Mouse (Mus musculus) limb, embryonic 11.5 days (tissue): ENCODE results near the gene Prox2. TPM values are rescaled to one million over a fixed set of nuclear protein-coding genes. Genes with fewer than 3 reads are reported as not detected.

Source experiments
- ATAC-seq: fragments of 200-750 bp; cut with Nextera tagmentation; 2 replicates; pipeline ENCODE4 v1.8.0; 2017; ENCODE audit warnings: low read depth; ENCODE audit not compliant: insufficient number of reproducible peaks, low FRiP score, low TSS enrichment
- DNase-seq: peaks from one replicate; pipeline ENCODE4 v3.0.0-alpha.2; 2015; ENCODE audit warnings: low spot score
- H3K27ac ChIP-seq: fragments of 300-500 bp; sonication (generic); replicated peaks from 2 replicates; pipeline ENCODE4 v1.5.1; 2014; ENCODE audit warnings: low read depth, mild to moderate bottlenecking, low read length
- H3K27me3 ChIP-seq: fragments of 300-500 bp; sonication (generic); 2 replicates; pipeline ENCODE4 v1.6.1; 2014; ENCODE audit warnings: mild to moderate bottlenecking, low read length, mixed read lengths; ENCODE audit not compliant: control insufficient read depth, insufficient read depth
- H3K36me3 ChIP-seq: fragments of 300-500 bp; sonication (generic); 2 replicates; pipeline ENCODE4 v1.6.1; 2014; ENCODE audit warnings: mild to moderate bottlenecking, low read length, moderate library complexity, mixed read lengths; ENCODE audit not compliant: control insufficient read depth, insufficient read depth
- H3K4me1 ChIP-seq: fragments of 300-500 bp; sonication (generic); 2 replicates; pipeline ENCODE4 v1.6.1; 2014; ENCODE audit warnings: low read length, mixed read lengths; ENCODE audit not compliant: control insufficient read depth, insufficient read depth
- H3K4me2 ChIP-seq: fragments of 300-500 bp; sonication (generic); 2 replicates; pipeline ENCODE4 v1.6.1; 2014; ENCODE audit warnings: low read depth, mild to moderate bottlenecking, moderate library complexity; ENCODE audit not compliant: severe bottlenecking
- H3K4me3 ChIP-seq: fragments of 300-500 bp; sonication (generic); 2 replicates; pipeline ENCODE4 v1.5.1; 2014; ENCODE audit warnings: low read depth, low read length
- H3K9ac ChIP-seq: fragments of 300-500 bp; sonication (generic); 2 replicates; pipeline ENCODE4 v1.6.1; 2014; ENCODE audit warnings: mild to moderate bottlenecking, low read length
- H3K9me3 ChIP-seq: fragments of 300-500 bp; sonication (generic); 2 replicates; pipeline ENCODE4 v1.6.1; 2016; ENCODE audit warnings: low read length; ENCODE audit not compliant: control insufficient read depth
- WGBS: fragments of 180-500 bp; shearing (Covaris S2); extraction: QIAGEN DNeasy Blood & Tissue Kit; methylation state at CpG from one replicate; pipeline ENCODE4 v1.1.7; 2014; 5-methylcytosine and 5-hydroxymethylcytosine counted together
- polyA plus RNA-seq: library from polyadenylated mRNA; unstranded; fragments of >200 nt; fragmentation: Nextera tagmentation; extraction: Ambion mirVana; gene quantifications from 2 replicates; pipeline ENCODE4 v1.2.1, GENCODE M21; 2014

Prox2 gene
- polyA plus RNA-seq, 1 experiment from 2014 or later: 3.3 TPM

DNA sequence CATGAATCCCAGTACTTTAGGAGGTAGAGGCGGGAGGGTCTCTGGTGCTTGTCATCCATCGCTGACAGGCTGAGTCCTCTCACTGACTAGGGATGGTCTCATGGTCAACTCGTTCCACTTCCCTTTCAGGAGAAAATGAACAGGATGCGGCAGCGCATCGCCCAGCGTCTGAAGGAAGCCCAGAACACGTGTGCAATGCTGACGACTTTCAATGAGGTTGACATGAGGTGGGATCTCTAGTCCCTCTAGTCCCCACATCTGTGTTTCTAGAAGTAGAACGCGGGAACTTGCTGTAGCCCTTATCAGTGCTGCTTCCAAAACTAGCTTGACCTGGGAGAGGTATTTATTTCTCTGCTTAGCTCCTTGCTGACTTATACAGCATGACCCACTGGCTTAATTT lies 13.1 kb upstream of the Prox2 start:
- no peak overlapping the region for H3K9ac ChIP-seq
- ATAC-seq (no peak), DNase-seq (no peak)
- no peaks in the 10 kb centered on the region for H3K9me3 ChIP-seq
- H3K4me2 ChIP-seq: no peak overlapping the region
- WGBS: 96% methylated on average over 11 of the region's 11 CpGs
- H3K36me3 ChIP-seq: peaks cover 27% of the 10 kb centered on the region
- no peak overlapping the region for H3K4me3 ChIP-seq
- H3K4me1 ChIP-seq: no peaks in the 10 kb centered on the region
- H3K27me3 ChIP-seq: no peaks in the 10 kb centered on the region
- H3K27ac ChIP-seq: no peak overlapping the region

DNA sequence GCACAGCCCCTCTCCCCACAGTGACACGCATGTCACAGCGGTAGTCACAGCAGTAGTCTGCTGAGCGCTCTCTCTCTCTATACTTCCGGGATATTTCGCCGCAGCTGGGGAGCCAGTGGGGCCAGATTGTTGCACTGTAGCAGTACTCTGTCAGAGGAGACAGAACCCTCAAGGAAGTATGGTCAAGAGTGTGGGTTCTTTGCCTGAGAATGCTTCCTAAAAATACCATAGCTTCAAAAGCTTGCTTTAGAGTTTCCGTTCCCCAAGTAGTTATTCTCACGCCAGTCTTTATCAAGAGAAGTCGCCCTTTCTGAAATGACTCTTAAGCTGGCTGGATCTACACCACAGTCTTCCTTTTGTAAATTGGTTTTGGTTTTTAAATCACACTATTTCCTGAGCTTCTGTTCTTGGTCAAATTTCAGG lies 12.6 kb upstream of the Prox2 start:
- Histone ChIP-seq H3K4me2 (no peak overlapping the region), H3K27me3 (no peaks in the 10 kb centered on the region), H3K4me1 (no peaks in the 10 kb centered on the region), H3K4me3 (no peak overlapping the region), H3K9ac (no peak overlapping the region), H3K9me3 (no peaks in the 10 kb centered on the region), H3K27ac (no peak overlapping the region), H3K36me3 (peaks cover 24% of the 10 kb centered on the region)
- 96% methylated on average over 9 of the region's 9 CpGs for WGBS
- ATAC-seq: no peak
- DNase-seq: no peak

DNA sequence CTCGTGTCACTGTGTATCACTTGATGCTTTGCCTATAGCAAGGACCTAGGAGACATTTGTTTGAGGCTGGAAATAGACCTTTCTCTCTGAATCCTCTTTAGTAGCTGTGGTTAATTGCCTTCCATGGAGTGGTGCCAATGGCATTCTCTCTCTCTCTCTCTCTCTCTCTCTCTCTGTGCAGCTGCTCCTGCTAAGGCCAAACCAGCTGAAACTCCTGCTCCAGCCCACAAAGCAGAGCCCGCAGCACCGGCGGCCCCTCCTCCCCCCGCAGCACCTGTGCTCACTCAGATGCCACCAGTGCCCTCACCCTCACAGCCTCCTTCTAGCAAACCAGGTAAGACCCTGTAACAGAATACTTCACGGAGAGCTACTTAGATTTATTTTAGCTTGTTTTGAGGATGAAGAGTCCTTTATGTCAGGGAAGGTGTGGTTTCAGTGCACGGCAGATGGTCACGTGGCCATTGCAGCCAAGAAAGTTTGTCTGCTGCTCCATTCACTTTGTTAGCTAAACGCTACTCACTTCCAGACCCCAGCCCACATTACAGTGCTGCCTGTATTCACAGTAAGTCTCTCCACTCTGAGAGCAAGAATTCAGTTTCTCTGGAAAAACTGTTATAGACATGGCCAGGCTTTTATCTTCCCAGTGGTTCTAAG lies 11.4 kb upstream of the Prox2 start:
- ATAC-seq (no peak), DNase-seq (no peak)
- H3K4me3 ChIP-seq: no peak overlapping the region
- no peaks in the 10 kb centered on the region for H3K27me3 ChIP-seq
- WGBS: 93% methylated on average over 9 of the region's 9 CpGs
- peaks cover 24% of the 10 kb centered on the region for H3K36me3 ChIP-seq
- H3K9me3 ChIP-seq: no peaks in the 10 kb centered on the region
- no peak overlapping the region for H3K4me2 ChIP-seq
- no peaks in the 10 kb centered on the region for H3K4me1 ChIP-seq
- no peak overlapping the region for H3K9ac ChIP-seq
- no peak overlapping the region for H3K27ac ChIP-seq

- Histone ChIP-seq H3K27me3 (no peaks in the 10 kb centered on the region), H3K9ac (no peak overlapping the region), H3K4me1 (peaks cover 5% of the 10 kb centered on the region), H3K4me2 (no peak overlapping the region), H3K9me3 (no peaks in the 10 kb centered on the region), H3K36me3 (peaks cover 4% of the 10 kb centered on the region; the same call in 1 of the 2 replicates), H3K27ac (no peak overlapping the region), H3K4me3 (no peak overlapping the region)
- DNase-seq (no peak), ATAC-seq (no peak)
- 78% methylated on average over 7 of the region's 7 CpGs for WGBS
Measured at GRCm38 (mm10) chr12:85115678-85116077, 5.1 kb upstream of the Prox2 start.

DNA sequence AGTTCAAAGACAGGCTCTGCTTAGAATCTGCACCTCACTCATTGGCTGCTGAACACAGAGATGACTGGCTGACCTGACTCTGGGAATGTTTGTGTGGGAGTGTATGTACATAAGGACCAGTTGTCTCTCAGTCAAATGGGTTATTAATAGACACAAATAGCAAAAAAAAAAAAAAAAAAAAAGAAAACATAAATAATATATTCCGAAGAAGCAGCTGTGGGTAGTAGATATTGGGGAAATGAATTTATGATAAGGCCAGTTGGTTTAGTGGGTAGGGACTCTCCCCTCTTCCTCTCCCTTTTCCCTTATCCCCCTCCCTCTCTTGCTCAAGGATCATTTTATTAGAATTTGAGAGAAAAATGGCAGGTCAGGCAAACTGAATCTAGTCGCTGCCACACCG lies 3.4 kb upstream of the Prox2 start:
- Histone ChIP-seq H3K27ac (no peak overlapping the region), H3K4me3 (no peak overlapping the region), H3K27me3 (no peaks in the 10 kb centered on the region), H3K4me1 (peaks cover 12% of the 10 kb centered on the region), H3K4me2 (no peak overlapping the region), H3K36me3 (peaks cover 2% of the 10 kb centered on the region; the same call in 1 of the 2 replicates), H3K9ac (no peak overlapping the region), H3K9me3 (no peaks in the 10 kb centered on the region)
- ATAC-seq (no peak), DNase-seq (no peak)
- WGBS: 95% methylated on average over 3 of the region's 3 CpGs

DNA sequence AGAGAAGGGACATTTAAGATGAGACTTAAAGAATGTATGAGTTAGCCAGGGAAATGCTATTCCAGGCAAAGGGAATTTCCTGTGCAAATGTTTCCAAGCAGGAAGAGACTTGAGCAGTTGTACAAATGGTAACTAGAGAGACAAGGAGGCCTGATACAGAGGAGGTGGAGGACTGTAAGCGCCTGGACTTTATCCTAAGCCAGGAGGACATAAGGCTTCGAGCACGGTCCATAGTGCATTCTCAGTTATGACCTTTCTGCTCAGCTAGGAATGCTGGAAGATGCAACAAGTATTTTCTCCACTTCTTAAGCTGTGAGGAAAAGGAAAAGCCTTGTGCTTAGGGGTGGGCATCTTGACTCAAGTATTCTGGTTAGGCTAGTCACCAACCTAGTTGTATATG lies 2.8 kb upstream of the Prox2 start:
- Histone ChIP-seq H3K27ac (no peak overlapping the region), H3K9ac (no peak overlapping the region), H3K4me3 (no peak overlapping the region), H3K9me3 (no peaks in the 10 kb centered on the region), H3K4me1 (peaks cover 12% of the 10 kb centered on the region), H3K36me3 (no peaks in the 10 kb centered on the region; the same call in 1 of the 2 replicates), H3K27me3 (no peaks in the 10 kb centered on the region), H3K4me2 (no peak overlapping the region)
- no peak for ATAC-seq
- no peak for DNase-seq
- 90% methylated on average over 3 of the region's 3 CpGs for WGBS

DNA sequence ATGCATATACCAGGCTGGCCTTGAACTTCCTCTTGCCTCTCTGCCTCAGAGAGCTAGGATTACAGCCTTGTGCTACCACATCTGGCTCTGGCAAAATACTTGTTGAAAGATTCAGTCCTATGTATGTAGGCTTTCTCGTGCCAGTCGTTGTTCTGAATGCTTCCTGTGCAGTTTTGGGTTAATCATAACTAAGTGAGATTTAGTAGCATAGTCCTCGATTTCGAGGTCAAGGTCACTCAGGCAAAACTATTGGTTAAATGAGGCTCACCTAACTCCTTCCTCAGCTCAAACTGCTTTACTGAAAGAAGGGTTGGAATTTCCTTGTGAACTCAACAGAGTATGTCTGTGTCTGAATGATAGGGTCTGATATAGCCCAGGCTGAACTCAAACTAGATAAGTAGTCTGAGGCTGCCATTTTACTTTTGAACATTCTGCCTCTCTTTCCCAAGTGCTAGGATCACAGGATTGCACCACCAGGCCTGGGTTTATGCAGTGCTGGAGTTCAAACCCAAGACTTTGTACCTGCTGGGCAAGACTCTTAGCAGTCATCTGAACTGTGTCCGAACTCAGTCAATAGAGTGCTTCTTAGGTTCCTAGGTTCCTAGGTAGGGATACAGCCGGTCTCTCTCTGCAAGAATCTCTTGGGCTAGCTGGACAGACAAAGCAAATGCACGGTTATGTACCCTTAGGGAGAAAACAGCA lies 2.1 kb upstream of the Prox2 start:
- H3K9ac ChIP-seq: no peak overlapping the region
- no peaks in the 10 kb centered on the region for H3K27me3 ChIP-seq
- H3K9me3 ChIP-seq: no peaks in the 10 kb centered on the region
- H3K4me1 ChIP-seq: peaks cover 12% of the 10 kb centered on the region
- ATAC-seq (no peak), DNase-seq (no peak)
- H3K4me2 ChIP-seq: no peak overlapping the region
- no peaks in the 10 kb centered on the region for H3K36me3 ChIP-seq
- WGBS: 92% methylated on average over 7 of the region's 7 CpGs
- no peak overlapping the region for H3K27ac ChIP-seq
- H3K4me3 ChIP-seq: no peak overlapping the region

DNA sequence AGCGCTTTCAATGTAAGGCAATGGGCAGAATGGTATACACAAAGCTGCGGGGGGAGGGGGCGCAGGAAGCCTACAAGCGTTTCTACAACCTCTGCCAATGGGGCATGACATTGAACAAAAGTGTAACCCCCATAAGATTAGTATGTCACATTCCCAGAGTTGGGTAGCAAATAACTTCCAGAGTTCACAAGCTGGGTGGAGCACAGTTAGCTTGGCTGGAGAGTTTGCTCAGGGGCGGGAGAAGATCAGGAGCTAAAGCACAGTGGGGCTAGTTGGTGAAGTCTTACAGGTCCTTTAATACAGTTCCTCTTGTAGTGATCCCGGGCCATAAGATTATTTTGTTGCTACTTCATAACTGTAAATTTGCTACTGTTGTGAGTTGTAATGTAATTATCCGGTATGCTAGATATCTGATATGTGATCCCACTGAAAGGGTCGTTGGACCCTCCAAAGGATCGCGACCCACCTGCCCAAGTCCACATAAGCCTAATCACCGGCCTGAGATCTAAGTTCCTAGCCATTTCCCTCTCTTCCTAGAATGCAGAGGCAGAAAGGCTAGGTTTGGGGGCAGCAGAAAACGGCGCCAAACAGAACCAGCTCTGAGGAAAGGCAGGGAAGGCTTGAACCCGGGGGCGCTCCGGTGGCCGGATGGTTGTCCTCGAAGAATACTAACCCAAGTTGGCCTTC lies 405 bp downstream of the Prox2 start:
- peak; percentile 14; the same call in 1 of the 2 replicates for ATAC-seq
- Histone ChIP-seq H3K36me3 (no peaks in the 10 kb centered on the region), H3K9ac (peak overlapping the region; percentile 92), H3K4me3 (peak overlapping the region; percentile 98), H3K4me2 (peak overlapping the region; percentile 76), H3K9me3 (no peaks in the 10 kb centered on the region), H3K27ac (peak overlapping the region; percentile 65), H3K27me3 (no peaks in the 10 kb centered on the region), H3K4me1 (peaks cover 12% of the 10 kb centered on the region)
- DNase-seq: no peak
- 19% methylated on average over 18 of the region's 18 CpGs for WGBS
